Mouse (Mus musculus): Measurements from ENCODE around the gene Emsy.
A peak's percentile ranks its signal among the peaks of the same experiment; 100 is the strongest.

Gene Emsy

DNA sequence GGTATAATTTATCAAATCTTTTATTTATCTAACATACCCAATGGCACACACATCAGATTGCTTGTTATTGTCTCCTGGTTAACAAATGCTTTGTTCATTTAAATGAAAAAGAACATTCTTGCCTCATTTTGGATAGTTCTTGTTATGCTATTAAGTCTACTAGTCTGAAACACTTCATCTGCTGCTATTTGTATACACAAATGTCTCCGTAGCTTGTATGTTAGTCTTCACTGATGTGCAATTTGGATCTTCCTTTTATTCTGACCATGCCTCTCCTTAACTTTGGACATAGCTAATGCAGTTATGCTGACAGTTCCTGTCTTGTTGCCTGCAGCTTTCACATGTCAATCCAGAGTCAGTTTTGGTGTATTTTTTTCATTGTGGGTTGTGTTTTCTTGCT lies 79.1 kb downstream of the Emsy start:
- no peak for DNase-seq (ENCODE audit: low spot score)

DNA sequence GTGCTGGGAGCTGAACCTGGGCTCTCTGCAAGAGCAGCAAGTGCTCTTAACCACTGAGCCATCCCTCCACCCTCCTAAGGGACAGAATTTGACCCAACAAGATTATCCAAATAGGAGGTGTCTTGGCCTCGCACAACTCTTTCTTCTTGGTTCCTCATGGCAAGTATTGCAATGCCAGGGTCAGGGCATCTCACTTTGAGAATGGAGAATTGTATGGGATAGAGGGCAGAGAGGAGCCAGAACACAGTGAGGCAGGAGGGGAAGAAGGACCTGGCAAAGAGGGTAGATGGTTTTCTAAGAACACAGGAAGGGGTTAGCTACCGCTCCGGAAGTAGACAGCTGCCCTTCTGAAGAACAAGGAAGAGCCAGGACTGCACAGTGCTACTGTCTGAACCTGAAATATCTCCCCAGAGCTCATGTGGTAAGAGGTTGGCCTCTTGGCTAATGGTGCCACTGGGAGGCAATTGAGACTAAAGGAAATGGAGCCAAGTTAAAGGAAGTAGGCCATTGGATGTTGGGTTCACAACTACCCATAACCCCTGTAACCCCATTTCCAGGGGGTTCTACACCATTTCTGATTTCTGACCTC lies 80.8 kb downstream of the Emsy start:
- no peak for DNase-seq (ENCODE audit: low spot score)

DNA sequence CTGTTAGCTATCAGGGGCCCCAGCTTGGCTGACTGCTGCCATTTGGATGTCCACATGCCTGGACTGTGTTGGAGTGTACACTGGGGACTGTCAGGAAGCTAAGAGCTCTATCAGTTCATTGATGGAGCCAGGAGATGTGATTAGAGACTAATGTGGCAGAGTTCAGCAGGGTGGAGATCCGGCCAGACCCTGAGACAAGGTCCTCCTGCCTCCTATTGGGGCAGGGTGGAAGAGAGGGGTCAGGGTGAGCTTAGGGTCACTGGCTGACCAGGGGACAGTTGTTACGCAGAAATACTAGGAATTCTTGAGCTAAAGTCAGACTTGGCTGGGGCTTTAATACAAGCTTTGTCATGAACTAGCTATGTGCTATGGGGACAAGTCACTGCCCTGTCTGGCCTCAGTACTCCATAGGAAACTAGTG lies 81.8 kb downstream of the Emsy start:
- DNase-seq (ENCODE audit: low spot score) = no peak

DNA sequence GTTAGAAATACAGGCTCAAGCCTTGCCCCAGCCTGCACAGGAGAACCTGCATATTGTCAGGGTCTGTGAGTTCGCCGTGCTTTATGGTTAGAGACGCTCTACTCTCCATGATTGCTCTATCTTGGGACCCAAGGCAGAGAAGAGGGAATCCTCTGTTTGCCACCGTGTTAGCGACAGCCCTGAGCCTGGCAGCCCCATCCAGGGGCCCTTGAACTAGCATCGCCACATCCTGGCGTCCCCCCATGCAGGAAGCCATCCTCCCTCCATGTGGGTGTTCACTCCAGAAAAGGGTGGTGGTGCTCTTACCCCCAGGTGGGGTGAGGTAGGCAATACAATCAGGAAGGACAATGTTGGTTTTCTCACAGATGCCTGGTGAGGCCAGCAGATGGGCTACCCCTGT lies 82.3 kb downstream of the Emsy start:
- DNase-seq (ENCODE audit: low spot score) = no peak

DNA sequence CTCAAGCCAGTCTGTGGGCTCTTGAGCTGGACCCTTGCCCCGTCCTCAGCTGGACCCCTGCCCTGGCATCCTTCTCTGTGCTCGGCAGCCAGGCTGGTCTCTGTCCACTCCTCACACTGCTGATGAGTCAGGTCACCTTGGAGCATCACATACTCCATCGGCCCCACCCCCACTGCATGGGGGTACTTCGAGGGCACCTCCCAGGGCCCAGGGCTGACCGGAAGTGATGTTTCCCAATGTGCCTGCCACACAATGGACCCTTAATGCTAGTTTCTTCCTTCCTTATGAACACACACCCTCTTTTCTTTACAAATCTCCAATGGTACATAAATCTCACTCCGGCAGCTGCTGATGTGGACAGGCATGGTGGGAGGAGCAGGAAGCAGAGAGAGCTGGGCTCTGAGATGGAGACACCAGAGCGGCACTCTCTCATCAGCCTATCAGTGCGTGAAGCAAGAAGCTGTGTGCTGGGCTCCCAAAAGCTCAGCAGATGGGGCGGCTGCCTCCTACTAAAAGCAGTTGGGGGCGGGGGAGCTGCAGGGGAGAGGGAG lies 83.3 kb downstream of the Emsy start:
- peak; percentile 52 for DNase-seq (ENCODE audit: low spot score)

DNA sequence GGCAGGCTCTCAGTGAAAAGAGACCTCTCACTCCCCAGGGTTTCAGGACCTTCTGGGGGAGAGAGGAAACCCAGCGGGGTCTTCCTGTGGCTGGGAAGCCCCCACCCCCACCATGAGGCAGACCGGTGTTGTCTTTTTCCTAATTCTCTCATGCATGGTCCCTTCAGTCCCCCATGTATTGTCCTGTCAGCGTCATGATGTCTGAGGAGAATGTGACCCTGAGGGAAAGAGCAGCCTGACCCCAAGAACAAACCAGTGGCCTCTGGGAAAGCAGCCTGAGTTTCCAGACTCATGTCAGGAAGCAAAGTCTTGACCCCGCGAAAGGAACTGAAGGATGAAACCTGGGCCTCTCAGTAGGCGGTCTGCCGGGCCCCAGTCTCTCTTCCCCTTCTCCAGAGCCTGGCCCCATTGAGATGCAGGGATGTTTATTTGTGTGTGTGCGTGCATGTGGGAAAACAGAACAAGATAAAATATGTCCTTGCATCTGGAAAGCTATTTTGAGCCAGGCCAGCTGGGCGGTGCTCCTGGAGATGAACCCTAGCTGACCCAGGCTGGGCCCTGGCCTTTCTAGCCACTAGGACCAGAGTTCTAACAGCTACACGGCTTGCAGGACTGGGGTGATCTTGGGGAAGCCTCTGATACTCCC lies 84.2 kb downstream of the Emsy start:
- no peak for DNase-seq (ENCODE audit: low spot score)

DNA sequence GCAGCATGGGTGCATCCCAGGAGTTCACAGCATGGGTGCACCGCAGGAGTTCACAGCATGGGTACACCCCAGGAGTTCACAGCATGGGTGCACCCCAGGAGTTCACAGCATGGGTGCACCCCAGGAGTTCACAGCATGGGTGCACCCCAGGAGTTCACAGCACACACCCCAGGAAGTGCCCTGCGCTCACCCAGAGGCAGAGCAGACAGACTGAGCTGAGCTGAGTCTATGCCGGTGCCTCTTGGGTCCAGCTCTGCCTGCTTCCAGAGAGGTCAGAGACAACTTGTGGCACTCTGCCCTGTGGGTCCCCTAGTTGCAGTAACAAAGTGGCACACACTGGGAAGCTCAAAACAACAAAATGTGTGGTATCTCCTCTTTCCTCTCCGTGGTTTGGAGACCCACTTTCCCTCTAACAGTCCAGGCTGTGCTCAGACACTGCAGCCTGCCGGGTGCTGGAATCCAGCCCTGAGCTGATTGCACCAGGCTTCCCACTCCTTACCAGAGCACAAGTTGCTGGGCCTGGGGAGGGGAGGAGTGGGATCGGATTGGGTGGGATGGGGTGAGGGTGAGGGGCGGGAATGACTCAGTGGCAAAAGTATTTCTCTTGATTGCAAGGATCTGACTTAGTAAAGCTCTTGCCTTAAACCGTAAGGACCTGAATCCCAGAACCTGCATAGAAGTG lies 85.6 kb downstream of the Emsy start:
- no peak for DNase-seq (ENCODE audit: low spot score)

DNA sequence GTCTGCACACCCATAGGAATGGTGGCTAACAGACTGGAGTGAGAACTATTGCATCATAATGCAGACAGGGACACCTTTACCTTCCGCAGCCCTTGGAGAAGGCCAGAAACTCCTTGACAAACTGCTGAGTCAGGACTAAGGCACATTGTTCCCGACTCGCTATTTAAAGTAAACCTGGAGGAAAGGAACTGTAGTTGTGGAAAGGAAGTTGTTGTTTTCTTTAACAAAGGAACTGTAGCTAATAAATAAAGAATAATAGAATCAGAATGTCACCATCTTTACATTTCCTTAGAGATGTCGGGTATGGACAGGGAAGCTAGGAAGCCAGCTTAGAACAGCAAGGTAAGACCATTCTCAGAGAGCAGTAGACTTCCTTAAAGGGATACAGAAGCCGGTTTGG lies 89.5 kb downstream of the Emsy start:
- no peak for DNase-seq (ENCODE audit: low spot score)

DNA sequence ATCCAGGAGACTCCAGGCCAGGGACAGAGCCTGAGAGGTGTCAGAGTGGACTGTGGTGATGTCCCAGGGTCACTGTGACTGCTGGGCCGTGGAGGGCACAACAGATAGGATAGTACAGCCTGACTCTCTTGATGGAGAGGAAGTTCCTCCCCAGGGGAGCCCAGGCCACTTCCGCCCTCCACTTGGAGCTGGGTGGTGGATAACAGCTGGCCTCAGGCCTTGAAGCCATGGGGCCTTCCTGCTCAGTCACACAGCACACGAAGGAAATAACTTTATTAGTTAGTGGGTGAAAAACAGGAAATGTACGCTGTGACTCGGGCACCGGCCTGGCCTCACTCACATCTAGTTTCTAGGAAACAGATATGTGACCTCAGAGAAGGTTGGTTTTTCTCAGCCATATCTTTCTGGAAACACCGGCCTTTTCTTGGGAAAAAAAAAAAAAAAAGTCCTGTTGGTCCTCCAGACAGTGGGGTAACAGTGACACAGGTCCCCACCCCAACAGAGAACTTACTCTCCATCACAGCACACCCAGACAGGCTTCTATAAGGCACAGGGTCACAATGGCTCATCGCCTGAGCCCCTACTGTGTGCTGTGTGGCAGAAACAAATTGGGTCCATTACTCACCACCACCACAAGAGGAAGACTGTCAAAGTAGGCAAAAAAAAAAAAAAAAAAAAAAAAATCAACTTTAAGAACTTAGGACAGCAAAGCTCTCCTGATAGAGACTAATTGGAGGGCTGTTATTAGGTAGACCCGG lies 91.8 kb downstream of the Emsy start:
- DNase-seq (ENCODE audit: low spot score) = no peak

DNA sequence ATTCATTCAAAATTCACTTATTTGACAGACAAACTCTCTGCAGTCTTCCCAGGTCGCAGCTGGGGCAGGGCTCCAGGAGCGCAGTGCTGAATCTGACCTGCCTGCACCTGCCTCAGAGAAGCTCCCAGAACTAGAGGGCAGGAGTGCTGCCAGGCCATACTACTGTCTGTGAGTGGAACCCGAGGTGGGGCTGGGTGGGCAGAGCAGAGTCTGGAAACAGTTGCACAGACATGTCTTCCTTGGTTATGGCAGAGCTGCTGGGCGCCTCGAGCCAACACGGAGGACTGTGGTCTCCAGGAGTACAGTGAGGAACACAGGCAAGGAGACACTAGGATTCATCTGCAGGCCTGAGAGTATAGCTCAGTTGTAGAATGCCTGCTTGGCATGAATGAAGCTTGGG lies 92.6 kb downstream of the Emsy start:
- no peak for DNase-seq (ENCODE audit: low spot score)

DNA sequence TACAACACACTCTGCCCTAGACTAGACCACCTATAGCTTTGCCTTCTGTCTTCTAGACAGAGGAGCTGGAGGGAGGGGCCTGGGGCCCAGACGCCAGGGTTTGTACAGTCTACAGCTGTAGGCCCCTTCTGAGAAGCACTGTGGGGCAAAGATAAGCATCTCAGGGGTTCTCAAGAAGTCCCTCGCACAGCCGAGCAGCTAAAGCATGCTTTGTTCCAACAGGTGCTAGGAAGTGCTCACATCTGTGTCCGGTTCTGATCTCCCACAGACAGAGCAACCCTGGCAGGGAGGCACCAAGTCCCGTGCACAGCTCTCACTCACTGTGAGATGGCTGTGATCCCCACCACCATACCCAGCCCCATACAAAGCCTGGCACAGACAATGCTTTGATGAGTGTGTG lies 93.6 kb downstream of the Emsy start:
- no peak for DNase-seq (ENCODE audit: low spot score)

DNA sequence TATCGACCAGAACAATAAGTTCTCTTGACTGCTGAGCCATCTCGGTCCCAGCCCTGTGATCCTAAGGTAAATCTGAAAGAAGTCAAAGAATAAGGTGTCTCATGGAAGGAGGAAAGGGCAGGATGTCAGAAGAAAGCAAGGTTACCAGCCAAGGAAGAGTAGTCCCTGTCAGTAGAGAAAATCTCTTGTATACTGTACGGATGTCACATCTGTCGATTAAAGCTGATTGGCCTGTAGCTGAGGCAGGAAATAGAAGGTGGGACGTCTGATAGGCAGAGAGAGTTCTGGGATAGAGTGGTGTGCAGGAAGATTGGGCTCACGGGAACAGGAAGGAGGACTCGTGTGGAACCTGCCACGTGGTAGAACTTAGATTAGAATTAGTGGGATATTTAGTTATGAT lies 94.4 kb downstream of the Emsy start:
- no peak for DNase-seq (ENCODE audit: low spot score)

DNA sequence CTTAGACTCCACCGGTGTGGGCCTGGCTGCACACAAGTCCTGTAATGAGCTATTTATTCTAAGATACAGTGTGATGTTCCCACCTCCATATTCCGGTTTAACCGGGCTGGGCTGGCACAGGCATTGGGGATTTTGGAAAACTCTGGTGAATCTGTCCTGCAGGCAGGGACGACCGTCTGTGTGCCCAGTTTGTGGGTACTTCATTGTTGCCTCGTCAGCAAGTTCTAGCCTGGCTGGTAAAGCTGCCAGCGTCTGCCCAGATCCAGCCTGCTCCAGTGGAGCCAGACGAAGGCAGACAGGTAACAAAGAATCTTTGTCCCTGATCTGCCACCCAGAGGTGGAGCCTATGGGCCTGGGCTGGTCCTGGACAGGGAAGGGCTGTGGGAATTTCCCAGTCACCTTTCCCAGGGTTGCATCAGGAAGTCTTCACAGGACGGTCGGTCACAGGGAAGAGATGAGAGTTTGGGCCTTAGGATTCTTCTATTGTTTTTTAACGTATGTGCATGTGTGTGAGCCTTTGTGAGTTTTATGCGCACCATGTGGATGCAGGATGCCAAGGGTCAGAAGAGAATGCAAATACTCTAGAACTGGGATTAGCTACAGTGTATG lies 94.9 kb downstream of the Emsy start:
- DNase-seq (ENCODE audit: low spot score) = no peak

DNA sequence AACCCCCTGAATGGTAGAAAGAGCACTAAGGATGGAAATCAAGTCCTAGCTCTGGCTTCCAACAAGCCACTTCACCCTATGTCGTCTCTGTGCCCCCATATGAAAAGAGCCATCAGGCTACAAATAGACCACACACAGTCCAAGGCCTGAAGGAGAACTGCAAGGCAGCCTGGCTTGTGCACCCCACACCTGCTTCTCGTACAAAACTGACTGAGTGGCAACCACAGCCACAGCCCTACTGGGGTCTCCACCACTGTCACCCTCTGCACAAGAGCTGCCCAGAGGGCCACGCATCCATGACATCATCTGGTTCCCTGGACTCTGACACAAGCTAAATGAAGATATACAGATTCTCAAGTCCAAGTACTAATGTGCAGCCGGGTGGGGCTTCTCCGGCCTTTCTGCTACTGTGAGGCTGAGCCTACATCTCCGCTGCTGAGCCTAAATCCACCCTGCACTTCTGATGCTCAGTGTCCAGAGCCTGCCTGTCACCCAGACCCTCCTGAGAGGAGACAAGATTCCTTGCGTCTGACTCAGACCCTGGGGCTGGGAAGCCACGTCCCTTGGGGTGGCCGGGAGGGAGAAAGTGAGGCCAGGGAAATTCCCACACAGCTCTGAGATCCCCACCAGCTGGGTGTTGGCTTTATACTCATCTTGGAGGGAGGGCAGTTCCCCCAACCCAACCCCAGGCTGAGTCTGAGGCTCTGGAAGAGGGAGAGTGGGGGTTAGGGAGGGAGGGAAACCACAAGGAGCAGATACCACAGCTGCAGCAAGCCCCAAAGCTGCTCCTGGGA lies 98.3 kb downstream of the Emsy start:
- no peak for DNase-seq (ENCODE audit: low spot score)

DNA sequence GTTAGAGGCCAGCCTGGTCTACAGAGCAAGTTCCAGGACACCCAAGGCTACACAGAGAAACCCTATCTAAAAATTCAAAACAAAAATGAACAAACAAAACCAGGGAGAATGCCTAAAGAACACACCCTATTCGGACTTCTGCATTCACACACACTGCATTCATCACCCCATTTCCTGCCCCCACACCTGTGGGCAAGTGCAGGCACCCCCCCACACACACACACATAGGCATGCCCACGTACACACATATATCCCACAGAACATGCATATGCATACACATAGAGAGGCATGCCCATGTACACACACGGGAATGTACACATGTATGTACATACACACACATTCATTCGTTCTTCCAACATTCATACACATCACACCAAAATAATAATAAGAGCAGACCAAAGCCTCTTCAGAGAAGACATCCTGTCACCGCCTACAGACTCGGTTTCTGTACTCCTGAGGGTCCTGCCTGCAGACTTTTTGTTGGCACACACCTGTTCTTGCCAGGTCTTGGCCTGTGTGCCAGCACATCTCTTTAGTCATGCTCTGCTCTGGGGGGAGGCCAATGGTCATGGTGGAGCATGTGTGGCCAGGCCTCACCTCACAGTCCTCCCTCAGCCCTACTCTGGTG lies 99.7 kb downstream of the Emsy start:
- DNase-seq (ENCODE audit: low spot score) = no peak

DNA sequence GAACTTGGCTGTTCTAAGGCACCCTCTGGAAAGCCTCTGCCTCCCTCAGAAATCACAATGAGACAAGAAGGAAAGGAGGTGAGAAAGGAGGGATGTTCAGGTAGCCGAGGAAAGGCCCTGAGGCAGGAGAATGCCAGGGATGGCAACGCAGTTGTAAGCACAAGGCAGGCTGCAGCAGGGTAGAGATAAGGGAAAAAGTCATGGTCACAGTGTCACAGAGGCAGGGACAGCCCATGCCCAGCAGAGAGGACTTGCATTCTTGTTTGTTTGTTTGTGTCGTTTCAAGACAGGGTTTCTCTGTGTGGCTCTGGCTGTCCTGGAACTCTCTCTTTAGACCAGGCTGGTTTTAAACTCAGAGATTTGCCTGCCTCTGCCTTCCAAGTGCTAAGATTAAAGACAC lies 105.5 kb downstream of the Emsy start:
- DNase-seq (ENCODE audit: low spot score) = no peak

DNA sequence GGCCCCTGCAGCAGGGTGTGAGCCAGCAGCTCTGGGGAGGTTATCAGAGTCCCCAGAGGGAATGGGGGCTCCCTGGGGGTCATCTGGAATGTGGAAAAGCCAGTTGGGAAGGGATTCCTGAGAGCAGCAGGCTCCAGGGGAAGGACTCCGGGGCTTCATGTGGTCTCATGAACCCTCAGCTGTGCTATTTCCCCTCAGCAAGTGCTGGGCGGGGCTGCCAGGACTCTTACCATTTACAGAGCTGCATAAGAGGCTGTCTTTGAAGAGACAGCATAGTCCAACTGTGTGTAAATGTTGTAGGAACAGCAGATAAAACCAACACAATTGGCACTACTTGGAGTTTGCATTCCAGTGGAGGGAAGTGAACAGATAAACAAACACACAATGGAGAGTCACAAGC lies 106.0 kb downstream of the Emsy start:
- no peak for DNase-seq (ENCODE audit: low spot score)

DNA sequence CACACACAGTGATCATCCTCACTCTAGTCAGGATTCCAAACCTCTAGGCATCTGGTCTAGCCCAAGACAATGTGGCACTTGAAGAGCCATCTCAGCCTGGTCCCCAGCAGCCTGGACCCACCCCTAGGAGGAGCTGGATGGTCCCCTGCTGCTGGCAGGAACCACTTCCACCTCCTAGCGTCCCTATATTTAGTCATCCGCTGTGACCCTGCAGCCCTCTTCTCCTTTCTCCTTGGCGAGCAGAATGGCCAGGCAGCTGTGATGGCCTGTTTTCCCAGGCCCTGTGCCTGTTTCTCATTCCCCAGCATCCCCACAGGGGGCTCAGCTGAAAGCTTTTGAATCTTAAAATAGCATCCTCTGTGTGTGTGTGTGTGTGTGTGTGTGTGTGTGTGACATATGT lies 107.7 kb downstream of the Emsy start:
- DNase-seq (ENCODE audit: low spot score) = no peak

DNA sequence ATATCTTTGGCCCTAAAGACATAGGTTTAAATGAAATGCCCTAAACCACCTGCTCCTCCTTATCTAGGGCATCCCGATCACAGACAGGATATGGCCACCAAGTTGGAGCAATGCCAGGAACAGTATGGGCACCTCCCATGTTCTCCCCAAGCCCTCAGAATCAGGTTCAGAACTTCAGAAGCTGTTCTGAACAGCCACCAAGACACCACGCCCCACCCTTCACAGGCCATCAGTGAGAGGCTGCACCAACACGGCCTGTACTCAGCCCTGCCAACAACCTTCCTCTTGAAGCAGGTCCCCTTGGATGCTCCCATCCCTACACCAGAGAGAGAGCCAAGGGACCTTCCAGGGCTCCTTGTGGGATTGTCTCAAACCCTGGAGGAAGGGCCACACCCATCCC lies 112.0 kb downstream of the Emsy start:
- DNase-seq (ENCODE audit: low spot score) = no peak

DNA sequence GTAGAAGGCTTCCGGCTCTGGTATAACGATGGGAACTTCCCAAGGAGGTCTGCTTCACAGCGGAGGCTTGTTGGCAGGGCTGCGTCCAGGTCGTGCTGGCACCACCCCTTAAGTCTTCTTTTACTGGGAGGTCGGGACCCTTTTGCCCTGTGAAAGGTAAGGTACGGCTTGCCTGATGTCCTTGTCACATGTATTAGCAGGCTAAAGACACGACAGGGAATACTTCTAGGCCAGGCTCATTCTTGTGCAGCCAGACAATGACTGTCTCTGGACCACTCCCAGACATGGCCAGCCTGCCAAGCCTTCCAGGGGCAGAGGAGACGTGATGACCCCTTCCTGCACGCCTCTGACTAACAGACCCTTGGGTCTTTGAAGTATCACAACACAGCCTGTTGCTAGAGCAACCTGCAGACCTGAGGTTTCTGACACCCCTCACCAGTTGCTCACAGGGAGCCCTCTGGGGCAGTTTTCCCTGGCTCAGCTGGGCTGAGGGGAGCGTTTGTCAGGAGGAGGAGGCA lies 112.7 kb downstream of the Emsy start:
- no peak for DNase-seq (ENCODE audit: low spot score)

DNA sequence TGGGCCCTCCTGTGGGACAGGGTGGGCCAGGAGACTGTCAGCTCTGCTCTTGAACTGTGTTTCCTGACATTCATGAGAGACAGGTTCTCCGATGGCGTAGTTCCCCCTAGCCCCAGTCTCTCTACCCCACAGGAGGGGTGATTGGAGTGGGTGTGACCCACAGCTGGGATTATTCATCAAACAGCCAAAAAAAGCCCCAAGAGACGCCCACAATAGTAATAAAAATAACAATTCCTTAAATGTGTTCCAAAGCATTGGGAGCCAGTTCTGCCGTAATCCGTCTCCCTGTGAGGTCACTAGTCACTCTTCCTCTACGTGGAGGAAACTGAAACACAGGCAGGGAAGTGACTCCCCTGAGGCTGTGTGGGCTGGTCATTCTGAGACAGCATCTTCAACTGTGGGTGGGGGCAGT lies 113.8 kb downstream of the Emsy start:
- DNase-seq (ENCODE audit: low spot score) = no peak
